Mouse (Mus musculus): ENCODE measurements around the gene Tmem79. TPM values are rescaled to one million over a fixed set of nuclear protein-coding genes. Genes with fewer than 3 reads are reported as not detected.
"Not testable (repeated sequence)": the region's sequence is repeated elsewhere in the genome, so short reads cannot be mapped to it uniquely, and the experiment has no call there.

Tmem79 gene
- polyA plus RNA-seq, 1 experiment from 2014 or later, result 1.2 TPM

GRCm38 (mm10) chr3:88281141-88281916 lies 54.6 kb downstream of the Tmem79 start:
- ATAC-seq (ENCODE audit: low FRiP score, low TSS enrichment); H3K4me3 ChIP-seq (replicated peaks; ENCODE audit: low read depth, low read length); DNase-seq; H3K9ac ChIP-seq (replicated peaks; ENCODE audit: low read length); H3K27ac ChIP-seq (replicated peaks; ENCODE audit: low read depth, low read length); H3K36me3 ChIP-seq (ENCODE audit: control insufficient read depth, insufficient read depth, low read length); H3K4me2 ChIP-seq (ENCODE audit: low read length); H3K9me3 ChIP-seq (ENCODE audit: control insufficient read depth, low read length); H3K27me3 ChIP-seq (ENCODE audit: control insufficient read depth, insufficient read depth, low read length); H3K4me1 ChIP-seq (ENCODE audit: control insufficient read depth, insufficient read depth, low read length): not testable (repeated sequence)
- 60% methylated on average over 11 of the region's 11 CpGs for WGBS

GRCm38 (mm10) chr3:88280035-88280434 lies 55.9 kb downstream of the Tmem79 start:
- DNase-seq (no peak), ATAC-seq (ENCODE audit: low FRiP score, low TSS enrichment) (no peak)
- H3K4me1 ChIP-seq (ENCODE audit: control insufficient read depth, insufficient read depth, low read length), result no peaks in the 10 kb centered on the region
- no peak overlapping the region for H3K4me2 ChIP-seq (ENCODE audit: low read length)
- H3K4me3 ChIP-seq (replicated peaks; ENCODE audit: low read depth, low read length), result no peak overlapping the region
- no peaks in the 10 kb centered on the region for H3K36me3 ChIP-seq (ENCODE audit: control insufficient read depth, insufficient read depth, low read length)
- 95% methylated on average over 2 of the region's 2 CpGs for WGBS
- H3K27me3 ChIP-seq (ENCODE audit: control insufficient read depth, insufficient read depth, low read length), result no peaks in the 10 kb centered on the region
- H3K27ac ChIP-seq (replicated peaks; ENCODE audit: low read depth, low read length), result no peak overlapping the region
- H3K9ac ChIP-seq (replicated peaks; ENCODE audit: low read length), result no peak overlapping the region
- no peaks in the 10 kb centered on the region for H3K9me3 ChIP-seq (ENCODE audit: control insufficient read depth, low read length)

Other genes with a start within 250 kb of the Tmem79 start
- gene Mef2d, start 193.8 kb downstream of the Tmem79 start, polyA plus RNA-seq (2014; fragmentation: Nextera tagmentation; extraction: Ambion mirVana), result 22.3 and 23.7 TPM in 2 replicates
- 0.21 and 0.22 TPM in 2 replicates for gene Rhbg, start 81.4 kb downstream of the Tmem79 start, polyA plus RNA-seq (2014; fragmentation: Nextera tagmentation; extraction: Ambion mirVana)
- gene Gm38392, start 48.9 kb downstream of the Tmem79 start, polyA plus RNA-seq (2014; fragmentation: Nextera tagmentation; extraction: Ambion mirVana), result not detected in 2 replicates
- gene Tsacc, start 39.1 kb downstream of the Tmem79 start, polyA plus RNA-seq (2014; fragmentation: Nextera tagmentation; extraction: Ambion mirVana), result 8.0 and 8.1 TPM in 2 replicates
- 444 and 493 TPM in 2 replicates for gene Cct3, start 39.0 kb downstream of the Tmem79 start, polyA plus RNA-seq (2014; fragmentation: Nextera tagmentation; extraction: Ambion mirVana)
- gene Glmp, start 11.1 kb downstream of the Tmem79 start, polyA plus RNA-seq (2014; fragmentation: Nextera tagmentation; extraction: Ambion mirVana), result 56.6 and 64.3 TPM in 2 replicates
- gene Smg5, start 112 bp upstream of the Tmem79 start, polyA plus RNA-seq (2014; fragmentation: Nextera tagmentation; extraction: Ambion mirVana), result 50.9 and 57.0 TPM in 2 replicates
- gene Paqr6, start 28.4 kb upstream of the Tmem79 start, polyA plus RNA-seq (2014; fragmentation: Nextera tagmentation; extraction: Ambion mirVana), result 0.63 and 1.6 TPM in 2 replicates
- gene Bglap3, start 36.6 kb upstream of the Tmem79 start, polyA plus RNA-seq (2014; fragmentation: Nextera tagmentation; extraction: Ambion mirVana), result not detected in 2 replicates
- gene Bglap2, start 42.6 kb upstream of the Tmem79 start, polyA plus RNA-seq (2014; fragmentation: Nextera tagmentation; extraction: Ambion mirVana), result not detected in 2 replicates
- 0.66 TPM in 1 of 2 replicates, not detected in the other for gene Bglap, start 48.3 kb upstream of the Tmem79 start, polyA plus RNA-seq (2014; fragmentation: Nextera tagmentation; extraction: Ambion mirVana)
- gene Pmf1, start 74.2 kb upstream of the Tmem79 start, polyA plus RNA-seq (2014; fragmentation: Nextera tagmentation; extraction: Ambion mirVana), result 24.9 and 28.3 TPM in 2 replicates
- 34.1 and 38.0 TPM in 2 replicates for gene Slc25a44, start 89.0 kb upstream of the Tmem79 start, polyA plus RNA-seq (2014; fragmentation: Nextera tagmentation; extraction: Ambion mirVana)
- 28.8 and 32.1 TPM in 2 replicates for gene Sema4a, start 125.0 kb upstream of the Tmem79 start, polyA plus RNA-seq (2014; fragmentation: Nextera tagmentation; extraction: Ambion mirVana)
- gene Lmna, start 173.8 kb upstream of the Tmem79 start, polyA plus RNA-seq (2014; fragmentation: Nextera tagmentation; extraction: Ambion mirVana), result 31.0 and 34.3 TPM in 2 replicates
- 50.8 and 51.8 TPM in 2 replicates for gene Mex3a, start 196.2 kb upstream of the Tmem79 start, polyA plus RNA-seq (2014; fragmentation: Nextera tagmentation; extraction: Ambion mirVana)
- not detected in 2 replicates for gene Rab25, start 212.2 kb upstream of the Tmem79 start, polyA plus RNA-seq (2014; fragmentation: Nextera tagmentation; extraction: Ambion mirVana)
- gene Lamtor2, start 216.9 kb upstream of the Tmem79 start, polyA plus RNA-seq (2014; fragmentation: Nextera tagmentation; extraction: Ambion mirVana), result 93.4 and 154 TPM in 2 replicates
- 42.4 and 47.8 TPM in 2 replicates for gene Ubqln4, start 217.6 kb upstream of the Tmem79 start, polyA plus RNA-seq (2014; fragmentation: Nextera tagmentation; extraction: Ambion mirVana)
- gene Ssr2, start 239.7 kb upstream of the Tmem79 start, polyA plus RNA-seq (2014; fragmentation: Nextera tagmentation; extraction: Ambion mirVana), result 110 and 114 TPM in 2 replicates